Mouse (Mus musculus) c-Kit-negative CD71-positive TER-119-positive erythroid progenitor cells, embryonic 14.5 days (primary cell): ENCODE results near the gene Gck.
"Not testable (repeated sequence)": the region's sequence is repeated elsewhere in the genome, so short reads cannot be mapped to it uniquely, and the experiment has no call there.

Experiments
- DNase-seq: peaks from one replicate; pipeline ENCODE4 v3.0.0-alpha.2; 2013; ENCODE audit warnings: low read depth, low spot score

Gck gene

DNA sequence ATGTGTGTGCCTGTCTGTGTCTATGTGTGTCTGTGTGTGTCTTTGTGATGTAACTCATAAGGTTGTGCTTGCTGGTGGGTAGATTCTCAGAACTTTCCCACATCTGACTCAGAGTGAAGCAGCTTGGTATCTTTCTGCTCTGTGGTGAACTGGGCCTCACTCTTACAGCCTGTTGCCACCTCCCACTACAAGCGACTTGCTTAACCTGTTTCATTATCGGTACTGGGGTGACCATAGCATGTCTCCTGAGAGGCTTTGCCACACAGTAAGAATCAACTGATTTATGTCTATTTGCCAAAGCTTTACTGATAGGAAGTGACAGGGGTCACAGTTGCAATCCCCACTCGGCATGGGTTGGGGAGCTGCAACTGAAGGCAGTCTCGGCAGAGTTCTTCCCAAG lies 41.2 kb downstream of the Gck start:
- DNase-seq, result no peak

DNA sequence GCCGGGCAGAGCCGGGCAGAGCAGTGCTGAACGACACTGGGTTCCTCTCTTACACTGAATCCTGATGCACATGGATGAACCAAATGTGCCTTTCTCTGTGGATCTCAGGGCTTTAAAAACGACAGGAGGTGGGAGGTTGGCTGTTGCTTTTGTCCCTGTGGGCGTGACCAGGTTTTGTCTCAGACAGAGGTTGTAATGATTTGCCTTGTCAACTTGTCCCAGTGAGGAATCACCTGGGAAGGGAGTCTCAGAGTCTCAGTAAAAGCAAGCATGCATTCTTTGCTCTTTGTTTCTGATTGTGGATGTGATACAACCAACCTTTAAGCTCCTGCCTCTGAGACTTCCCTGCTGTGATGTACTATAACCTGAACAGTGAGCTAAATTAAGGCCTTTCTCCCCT lies 42.8 kb downstream of the Gck start:
- no peak for DNase-seq

GRCm38 (mm10) chr11:5905778-5906518 lies 43.9 kb downstream of the Gck start:
- DNase-seq, result no peak

DNA sequence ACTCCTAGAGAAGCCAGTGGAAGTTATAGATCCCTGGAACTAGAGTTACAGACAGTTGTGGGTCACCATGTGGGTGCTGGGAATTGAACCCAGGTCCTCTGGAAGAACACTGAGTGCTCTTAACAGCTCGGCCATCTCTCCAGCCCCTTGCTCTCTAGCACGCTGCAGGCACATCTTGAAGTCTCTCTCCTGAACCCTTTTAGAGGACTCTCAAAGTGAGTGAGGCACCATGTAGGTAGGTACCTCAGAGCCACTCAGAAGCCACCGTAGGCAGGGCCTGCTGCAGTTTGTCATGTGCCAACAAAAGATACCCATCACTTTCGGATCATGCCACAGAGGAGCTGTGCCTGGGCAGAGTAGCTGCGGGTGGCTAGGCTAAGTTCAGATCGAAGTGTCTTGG lies 45.0 kb downstream of the Gck start:
- DNase-seq, result no peak

DNA sequence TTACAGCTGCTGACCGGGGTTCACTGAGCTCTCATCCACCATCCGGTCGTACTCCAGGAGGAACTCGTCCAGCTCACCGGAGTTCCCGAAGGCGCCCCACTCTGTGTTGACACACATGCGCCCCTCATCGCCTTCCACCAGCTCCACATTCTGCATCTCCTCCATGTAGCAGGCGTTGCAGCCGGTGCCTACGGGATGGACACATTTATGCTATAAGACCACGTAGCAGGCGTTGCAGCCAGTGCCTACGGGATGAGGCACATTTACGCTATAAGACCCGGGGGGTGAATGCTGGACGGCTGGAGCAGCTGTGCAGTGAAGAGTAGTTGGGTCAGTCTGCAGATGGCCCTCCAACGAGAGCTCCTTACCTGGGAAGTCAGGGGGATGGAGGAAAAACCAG lies 45.5 kb downstream of the Gck start:
- no peak for DNase-seq

DNA sequence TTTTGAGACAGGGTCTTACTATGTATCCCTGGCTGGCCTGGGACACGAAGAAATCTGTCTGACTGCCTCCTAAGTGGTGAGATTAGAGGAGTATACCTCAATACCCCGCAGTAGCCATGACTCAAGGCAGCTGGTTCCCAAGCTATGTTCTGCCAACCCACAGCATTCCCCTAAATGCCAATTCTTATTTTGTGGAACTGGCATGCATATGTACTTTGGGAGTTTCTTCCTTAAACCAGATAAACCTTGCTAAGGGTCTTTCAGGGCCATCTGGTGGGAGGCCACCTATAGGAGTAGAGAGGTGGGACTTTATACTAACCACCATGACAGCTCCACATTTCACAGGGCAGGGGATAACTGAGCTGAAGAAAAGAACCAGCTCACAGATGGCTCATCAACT lies 46.0 kb downstream of the Gck start:
- no peak for DNase-seq

DNA sequence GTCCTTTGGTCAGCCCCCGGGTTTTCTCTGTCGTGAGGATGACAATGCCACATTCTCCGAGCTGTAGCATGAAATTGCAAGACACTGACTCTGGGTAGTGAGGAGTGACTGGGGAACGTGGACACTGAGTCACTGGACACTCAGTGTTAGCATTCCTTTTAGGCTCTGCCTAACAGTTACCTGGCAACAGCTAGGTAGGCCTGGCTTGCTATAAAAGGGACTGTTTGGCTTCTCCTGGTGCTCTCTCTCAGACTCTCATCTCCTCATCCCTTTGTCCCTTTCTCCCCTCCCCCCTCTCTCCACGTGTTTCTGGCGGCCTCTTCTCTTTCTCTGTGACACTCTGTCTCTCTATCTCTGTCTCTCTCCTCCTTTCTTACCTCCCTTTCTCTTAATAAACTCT lies 47.5 kb downstream of the Gck start:
- no peak for DNase-seq

DNA sequence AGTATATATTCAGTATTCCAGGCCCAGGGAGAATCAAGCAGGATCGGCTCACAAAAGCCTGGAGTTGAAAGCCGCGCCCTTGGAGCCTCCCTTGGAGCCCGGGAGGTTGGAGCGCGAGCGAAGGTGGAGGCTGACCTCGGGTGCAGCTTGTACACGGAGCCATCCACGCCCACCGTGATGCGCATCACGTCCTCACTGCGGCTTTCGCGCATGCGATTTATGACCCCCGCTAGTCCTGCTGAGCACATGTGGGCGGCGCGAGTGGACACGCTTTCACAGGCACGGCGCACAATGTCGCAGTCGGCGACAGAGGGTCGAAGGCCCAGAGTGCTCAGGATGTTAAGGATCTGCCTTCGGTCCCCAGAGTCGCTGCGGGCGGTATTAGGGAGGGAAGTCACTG lies 47.9 kb downstream of the Gck start:
- DNase-seq, result no peak

GRCm38 (mm10) chr11:5901320-5901719 lies 48.6 kb downstream of the Gck start:
- DNase-seq, result no peak

GRCm38 (mm10) chr11:5899286-5899685 lies 50.6 kb downstream of the Gck start:
- DNase-seq, result no peak

DNA sequence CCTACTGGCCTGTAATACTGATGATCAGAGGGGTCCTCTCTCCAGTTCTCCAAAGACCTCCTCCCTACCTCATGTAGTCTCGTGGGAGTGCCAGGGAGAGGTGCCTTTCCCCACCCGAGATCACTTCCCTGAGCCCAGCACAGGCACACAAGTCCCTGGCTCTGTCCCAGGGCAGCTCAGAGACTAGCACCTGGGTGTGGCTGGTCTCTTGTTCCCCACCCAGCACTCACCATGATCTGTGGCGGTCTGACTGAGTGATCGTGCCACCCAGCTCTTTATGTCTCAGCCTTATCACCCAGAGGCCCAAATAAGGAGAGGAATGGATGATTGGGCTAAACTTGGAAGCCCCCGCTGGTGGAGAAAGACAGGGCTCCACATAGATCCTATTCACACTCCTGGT lies 51.4 kb downstream of the Gck start, which contains the start of gene Myl7:
TSS of gene Myl7 (minus strand) at position 252 of the 400 bp plus-strand sequence.
- no peak for DNase-seq

GRCm38 (mm10) chr11:5897839-5898238 lies 52.0 kb downstream of the Gck start:
- no peak for DNase-seq

DNA sequence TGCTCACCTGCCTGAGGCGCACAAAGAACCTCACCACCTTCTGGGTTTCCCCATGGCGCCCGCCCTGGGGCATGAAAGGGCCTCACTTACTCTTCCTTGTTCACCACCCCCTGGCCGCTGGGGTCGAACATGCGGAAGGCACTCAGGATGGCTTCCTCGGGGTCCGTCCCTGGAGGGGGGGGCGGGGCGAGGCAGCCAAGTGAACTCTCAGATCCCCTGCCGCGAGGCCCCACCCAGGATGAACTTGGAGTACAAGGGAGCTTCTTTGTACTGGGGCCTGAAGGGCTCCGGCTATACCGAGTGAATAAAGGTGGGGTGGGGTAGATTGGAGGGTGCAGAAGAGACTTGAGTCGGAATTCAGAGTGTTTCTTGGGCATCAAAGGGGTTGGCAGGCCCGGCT lies 52.7 kb downstream of the Gck start:
- no peak for DNase-seq

DNA sequence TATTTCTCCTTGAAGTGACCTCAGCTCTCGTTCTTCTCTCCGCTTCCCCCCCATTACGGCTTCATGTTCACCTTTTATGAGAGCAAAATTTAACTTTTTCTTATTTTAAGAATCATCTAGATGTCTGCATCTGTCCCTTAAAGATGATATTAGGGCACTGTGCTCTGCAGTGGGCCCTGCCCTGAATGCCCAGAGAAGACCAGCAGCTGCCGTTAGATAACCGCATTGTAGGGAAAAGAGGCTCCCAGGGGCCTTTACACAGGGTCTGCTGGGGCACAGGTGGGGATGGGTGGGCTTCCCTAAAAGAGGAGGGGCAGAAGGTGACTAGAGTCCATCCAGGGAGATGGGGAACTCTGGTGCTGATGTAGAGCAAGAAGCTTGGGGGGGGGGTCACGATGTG lies 56.1 kb downstream of the Gck start:
- DNase-seq, result no peak

DNA sequence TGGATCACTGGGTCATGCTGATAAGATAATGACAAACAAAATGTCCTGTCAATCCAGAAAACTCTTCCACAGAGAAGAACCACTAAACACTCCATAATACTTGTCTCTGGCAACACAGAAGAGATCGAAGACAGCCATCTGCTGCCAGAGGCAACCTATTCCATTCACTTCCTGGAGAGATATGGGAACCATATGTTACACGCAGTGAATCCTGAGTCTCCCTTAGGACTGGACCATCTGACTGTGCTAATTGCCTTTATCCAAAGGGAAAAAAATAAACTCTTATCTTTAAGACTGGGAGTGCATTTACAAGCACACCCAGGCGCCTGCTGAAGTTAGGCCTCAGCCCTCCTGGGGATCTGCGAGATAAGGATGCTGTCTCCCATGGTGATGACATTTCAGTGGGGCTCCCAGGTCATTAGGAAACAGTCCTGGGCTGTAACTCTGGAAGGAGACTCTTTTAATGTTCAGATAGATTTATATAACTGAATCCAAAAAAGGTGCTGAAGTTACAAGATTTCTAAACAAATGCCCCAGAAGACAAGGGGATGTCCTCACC lies 57.0 kb downstream of the Gck start:
- DNase-seq, result peak; percentile 33

- no peak for DNase-seq
Observed at GRCm38 (mm10) chr11:5892151-5892591, 57.7 kb downstream of the Gck start.

- DNase-seq, result not testable (repeated sequence)
Observed at GRCm38 (mm10) chr11:5888563-5888962, 61.3 kb downstream of the Gck start.

GRCm38 (mm10) chr11:5887250-5887649 lies 62.6 kb downstream of the Gck start:
- no peak for DNase-seq

GRCm38 (mm10) chr11:5886187-5886586 lies 63.7 kb downstream of the Gck start:
- peak; percentile 42 for DNase-seq

DNA sequence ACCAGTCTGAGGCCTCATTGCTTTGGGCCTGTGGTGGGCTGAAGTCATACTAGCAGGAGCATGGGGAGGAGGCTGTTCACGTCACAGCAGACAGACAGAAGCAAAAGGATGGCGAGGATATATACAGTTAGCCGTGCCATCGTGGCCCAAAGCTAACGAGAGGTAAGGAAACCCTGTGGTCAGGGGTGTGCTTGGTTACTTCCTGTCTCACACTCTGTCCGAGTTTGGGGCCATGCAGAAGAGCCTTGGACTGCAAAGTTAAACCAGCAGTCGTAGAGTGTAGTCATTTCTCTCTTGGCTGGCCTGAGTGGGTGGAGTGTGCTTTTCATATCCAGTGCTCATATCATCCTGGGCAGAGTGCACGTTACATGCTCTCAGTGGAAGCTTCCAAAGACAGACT lies 67.4 kb downstream of the Gck start:
- DNase-seq, result no peak

DNA sequence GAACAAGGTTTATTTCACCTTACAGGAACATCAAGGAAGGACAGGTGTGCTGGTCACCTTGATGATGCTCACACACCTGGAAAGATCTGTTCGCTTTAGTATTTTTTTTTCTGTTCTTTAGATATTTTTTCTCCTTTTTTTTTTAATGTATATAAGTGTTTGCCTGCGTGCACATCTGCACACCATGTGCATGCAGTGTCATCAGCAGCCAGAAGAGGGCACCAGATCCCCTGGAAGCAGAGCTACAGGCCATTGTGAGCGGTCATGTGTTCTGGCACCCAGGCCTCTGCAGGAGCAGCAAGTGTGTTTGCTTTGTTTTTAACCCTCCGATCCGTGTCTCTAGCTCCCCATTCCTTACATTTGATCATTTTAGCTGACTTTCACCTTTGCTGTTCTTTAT lies 70.0 kb downstream of the Gck start:
- DNase-seq, result peak; percentile 53

DNA sequence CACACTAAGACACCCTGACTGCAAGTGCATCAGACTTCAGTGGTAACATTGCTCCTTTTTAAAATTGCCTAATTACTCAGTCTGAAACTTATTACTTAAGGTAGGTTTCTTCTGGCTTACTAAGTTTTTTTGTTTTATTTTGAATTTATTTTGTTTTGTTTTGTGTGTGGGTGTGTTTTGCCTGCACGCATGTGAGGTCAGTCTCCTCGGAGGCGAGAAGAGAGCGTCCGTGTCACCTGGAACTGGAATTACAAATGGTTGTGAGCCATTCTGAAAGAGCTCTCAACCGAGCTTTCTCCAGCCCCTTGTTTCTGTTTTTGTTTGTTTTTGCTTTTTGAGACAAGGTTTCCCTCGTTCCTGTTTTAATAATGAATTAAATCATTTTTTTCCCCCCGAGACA lies 71.2 kb downstream of the Gck start:
- DNase-seq, result no peak

- DNase-seq, result peak; percentile 97
Observed at GRCm38 (mm10) chr11:5877921-5878526, 71.9 kb downstream of the Gck start, which contains the start of gene Pold2. Gene Pold2 (minus strand): TSS chr11:5878292.
